Mouse (Mus musculus): ENCODE data around the gene Mark2. TPM values are rescaled to one million over a fixed set of nuclear protein-coding genes. Genes with fewer than 3 reads are reported as not detected.

Mark2 gene
- polyA plus RNA-seq, 1 experiment from 2014 or later = 65.1 TPM

Other genes starting within 250 kb of the Mark2 start
- 1.3 and 1.5 TPM in 2 replicates for gene Flrt1, start 236.1 kb downstream of the Mark2 start, polyA plus RNA-seq (2015; fragmentation: Nextera tagmentation; extraction: Ambion mirVana)
- gene Otub1, start 135.5 kb downstream of the Mark2 start, polyA plus RNA-seq (2015; fragmentation: Nextera tagmentation; extraction: Ambion mirVana) = 166 TPM in 2 replicates
- 1,177 and 1,274 TPM in 2 replicates for gene Cox8a, start 124.2 kb downstream of the Mark2 start, polyA plus RNA-seq (2015; fragmentation: Nextera tagmentation; extraction: Ambion mirVana)
- gene Naa40, start 100.7 kb downstream of the Mark2 start, polyA plus RNA-seq (2015; fragmentation: Nextera tagmentation; extraction: Ambion mirVana) = 63.9 TPM in 2 replicates
- gene Rcor2, start 74.5 kb downstream of the Mark2 start, polyA plus RNA-seq (2015; fragmentation: Nextera tagmentation; extraction: Ambion mirVana) = 7.3 and 8.1 TPM in 2 replicates
- gene Spindoc, start 41.1 kb upstream of the Mark2 start, polyA plus RNA-seq (2015; fragmentation: Nextera tagmentation; extraction: Ambion mirVana) = 28.6 and 35.2 TPM in 2 replicates
- gene 2700081O15Rik, start 75.8 kb upstream of the Mark2 start, polyA plus RNA-seq (2015; fragmentation: Nextera tagmentation; extraction: Ambion mirVana) = 5.8 and 7.1 TPM in 2 replicates
- 192 and 207 TPM in 2 replicates for gene Rtn3, start 141.4 kb upstream of the Mark2 start, polyA plus RNA-seq (2015; fragmentation: Nextera tagmentation; extraction: Ambion mirVana)
- 14.0 and 14.6 TPM in 2 replicates for gene Atl3, start 152.2 kb upstream of the Mark2 start, polyA plus RNA-seq (2015; fragmentation: Nextera tagmentation; extraction: Ambion mirVana)
- 27.1 and 28.4 TPM in 2 replicates for gene Pla2g16, start 215.6 kb upstream of the Mark2 start, polyA plus RNA-seq (2015; fragmentation: Nextera tagmentation; extraction: Ambion mirVana)

Data from thymus, postnatal 0 days (tissue).